In genomic region chr6:108234536-108234935, GRCm38 (mm10) we compare ENCODE assay signal across 12 mouse cellular contexts. TPM values are rescaled to one million over a fixed set of nuclear protein-coding genes. Genes with fewer than 3 reads are reported as not detected.
A peak's percentile ranks its signal among the peaks of the same experiment; 100 is the strongest.
DNase-seq lines count a peak whose midpoint lies in the region; ATAC-seq and TF ChIP-seq lines count a peak whose summit lies in the region.
"Had no signal": no experiment of that assay in that cellular context is flagged by ENCODE, and none has a peak within 500 bp of the region (broad histone marks: within the 10 kb centered on the region; RNA-seq: fewer than 3 reads in every experiment).

No protein-coding gene starts in this region.

- H3K27me3 ChIP-seq in forebrain, embryonic 10.5 days (ENCODE audit: poor library complexity, severe bottlenecking) = no peaks in the 10 kb centered on the region
- H3K27me3 ChIP-seq in forebrain, postnatal 0 days (ENCODE audit: insufficient read depth, low read length) = no peaks in the 10 kb centered on the region
- no peaks in the 10 kb centered on the region for H3K27me3 ChIP-seq in lung, embryonic 14.5 days (ENCODE audit: insufficient read depth, low read length)
- H3K27me3 ChIP-seq in kidney, embryonic 15.5 days = no peaks in the 10 kb centered on the region
- H3K27me3 ChIP-seq in midbrain, embryonic 11.5 days (ENCODE audit: control insufficient read depth, insufficient read depth, low read length) = no peaks in the 10 kb centered on the region

- DNase-seq in forebrain, embryonic 10.5 days (ENCODE audit: extremely low spot score, low spot score) = no peak
- DNase-seq in forebrain, postnatal 0 days = no peak
- no peak for DNase-seq in lung, embryonic 14.5 days
- DNase-seq in lung, adult 18-20 months = no peak
- no peak for DNase-seq in midbrain, embryonic 11.5 days (ENCODE audit: low spot score, missing footprints)
- DNase-seq in ovary, postnatal 14 days (ENCODE audit: low spot score) = no peak
- DNase-seq in spleen, adult 12 weeks (ENCODE audit: low spot score) = no peak
- DNase-seq: cerebellum, adult 2 months; lung, adult 2 months had no signal

- no peak for ATAC-seq in forebrain, postnatal 0 days
- ATAC-seq in lung, embryonic 14.5 days (ENCODE audit: insufficient read depth) = no peak
- no peak for ATAC-seq in kidney, embryonic 15.5 days (replicated peaks; ENCODE audit: low FRiP score)
- ATAC-seq in midbrain, embryonic 11.5 days (ENCODE audit: low FRiP score) = no peak

- H3K36me3 ChIP-seq in forebrain, embryonic 10.5 days (replicated peaks) = peaks cover 17% of the 10 kb centered on the region
- H3K36me3 ChIP-seq in forebrain, postnatal 0 days (ENCODE audit: insufficient read depth) = no peaks in the 10 kb centered on the region
- H3K36me3 ChIP-seq in lung, embryonic 14.5 days (ENCODE audit: insufficient read depth) = no peaks in the 10 kb centered on the region
- peaks cover 8% of the 10 kb centered on the region; the same call in 1 of the 2 replicates for H3K36me3 ChIP-seq in kidney, embryonic 15.5 days
- no peaks in the 10 kb centered on the region for H3K36me3 ChIP-seq in midbrain, embryonic 11.5 days (ENCODE audit: control insufficient read depth, insufficient read depth, low read length)

- no peak for TF ChIP-seq CTCF in forebrain, postnatal 0 days (IDR thresholded peaks at IDR 0.05; ENCODE audit: low read depth)
- TF ChIP-seq CTCF in lung, embryonic 14.5 days (IDR thresholded peaks at IDR 0.05; ENCODE audit: low read depth) = no peak

- 79% methylated on average over 6 of the region's 6 CpGs for WGBS in forebrain, embryonic 10.5 days
- 89% methylated on average over 6 of the region's 6 CpGs for WGBS in forebrain, postnatal 0 days
- WGBS in lung, embryonic 14.5 days = 62% methylated on average over 6 of the region's 6 CpGs
- WGBS in kidney, embryonic 15.5 days = 66% methylated on average over 6 of the region's 6 CpGs
- WGBS in midbrain, embryonic 11.5 days = 78% methylated on average over 6 of the region's 6 CpGs

- H3K4me3 ChIP-seq in forebrain, embryonic 10.5 days = no peak overlapping the region
- no peak overlapping the region for H3K4me3 ChIP-seq in forebrain, postnatal 0 days (ENCODE audit: low read depth, low read length)
- H3K4me3 ChIP-seq in lung, embryonic 14.5 days (ENCODE audit: low read depth, low read length) = no peak overlapping the region
- H3K4me3 ChIP-seq in kidney, embryonic 15.5 days (replicated peaks) = no peak overlapping the region
- H3K4me3 ChIP-seq in midbrain, embryonic 11.5 days (ENCODE audit: low read depth, low read length) = no peak overlapping the region
- H3K4me3 ChIP-seq: hindbrain, embryonic 10.5 days had no signal

- H3K4me2 ChIP-seq in forebrain, postnatal 0 days (ENCODE audit: low read depth) = no peak overlapping the region
- H3K4me2 ChIP-seq in lung, embryonic 14.5 days = no peak overlapping the region
- no peak overlapping the region for H3K4me2 ChIP-seq in kidney, embryonic 15.5 days
- H3K4me2 ChIP-seq in midbrain, embryonic 11.5 days = no peak overlapping the region

- H3K27ac ChIP-seq in forebrain, embryonic 10.5 days = peak overlapping the region; percentile 30; the same call in 1 of the 2 replicates
- no peak overlapping the region for H3K27ac ChIP-seq in forebrain, postnatal 0 days (ENCODE audit: low read depth, low read length)
- 0 out of 2 replicates have a peak overlapping the region, but pooled peaks have one; percentile 38 for H3K27ac ChIP-seq in lung, embryonic 14.5 days (ENCODE audit: low read depth)
- peak overlapping the region; percentile 46 for H3K27ac ChIP-seq in kidney, embryonic 15.5 days
- no peak overlapping the region for H3K27ac ChIP-seq in midbrain, embryonic 11.5 days (ENCODE audit: low read depth, low read length)
- H3K27ac ChIP-seq: hindbrain, embryonic 10.5 days had no signal

- H3K4me1 ChIP-seq in forebrain, embryonic 10.5 days = peaks cover 76% of the 10 kb centered on the region
- H3K4me1 ChIP-seq in forebrain, postnatal 0 days (ENCODE audit: insufficient read depth) = peaks cover 27% of the 10 kb centered on the region
- H3K4me1 ChIP-seq in lung, embryonic 14.5 days (ENCODE audit: insufficient read depth) = peaks cover 21% of the 10 kb centered on the region
- peaks cover 62% of the 10 kb centered on the region for H3K4me1 ChIP-seq in kidney, embryonic 15.5 days
- no peaks in the 10 kb centered on the region for H3K4me1 ChIP-seq in midbrain, embryonic 11.5 days (ENCODE audit: control insufficient read depth, insufficient read depth, low read length)

- no peaks in the 10 kb centered on the region for H3K9me3 ChIP-seq in forebrain, embryonic 10.5 days
- H3K9me3 ChIP-seq in forebrain, postnatal 0 days (ENCODE audit: low read length) = no peaks in the 10 kb centered on the region
- H3K9me3 ChIP-seq in lung, embryonic 14.5 days (ENCODE audit: low read depth, low read length) = no peaks in the 10 kb centered on the region
- no peaks in the 10 kb centered on the region for H3K9me3 ChIP-seq in kidney, embryonic 15.5 days (replicated peaks)
- no peaks in the 10 kb centered on the region for H3K9me3 ChIP-seq in midbrain, embryonic 11.5 days (ENCODE audit: control insufficient read depth, low read length)
- H3K9me3 ChIP-seq: G1E; hindbrain, embryonic 10.5 days had no signal

- no peak overlapping the region for H3K9ac ChIP-seq in forebrain, postnatal 0 days
- H3K9ac ChIP-seq in lung, embryonic 14.5 days = no peak overlapping the region
- H3K9ac ChIP-seq in kidney, embryonic 15.5 days = no peak overlapping the region
- H3K9ac ChIP-seq in midbrain, embryonic 11.5 days (ENCODE audit: low read length) = no peak overlapping the region

RNA-seq across cellular contexts. Expression of gene Itpr1, which starts 21.6 kb away (rescaled TPM):
- 11.6 and 11.9 TPM in 2 replicates for polyA plus RNA-seq in forebrain, embryonic 10.5 days (2016; fragmentation: Nextera tagmentation; extraction: Ambion mirVana)
- total RNA-seq in forebrain, postnatal 0 days (2014; rRNA removed) = 39.6 and 46.7 TPM in 2 replicates
- 4.0 and 5.5 TPM in 2 replicates for polyA plus RNA-seq in forebrain, postnatal 0 days (2015; fragmentation: Nextera tagmentation; extraction: Ambion mirVana)
- polyA plus RNA-seq in lung, embryonic 14.5 days (2014; fragmentation: Nextera tagmentation; extraction: Ambion mirVana) = 15.7 and 17.0 TPM in 2 replicates
- 18.6 and 19.4 TPM in 2 replicates for polyA plus RNA-seq in kidney, embryonic 15.5 days (2015; fragmentation: Nextera tagmentation; extraction: Ambion mirVana)
- polyA plus RNA-seq in midbrain, embryonic 11.5 days (2014; fragmentation: Nextera tagmentation; extraction: Ambion mirVana) = 5.2 and 5.4 TPM in 2 replicates

RNA-seq across cellular contexts. Expression of gene Sumf1, which starts 49.2 kb away (rescaled TPM):
- polyA plus RNA-seq in forebrain, embryonic 10.5 days (2016; fragmentation: Nextera tagmentation; extraction: Ambion mirVana) = 12.8 and 13.0 TPM in 2 replicates
- 15.7 and 18.3 TPM in 2 replicates for total RNA-seq in forebrain, postnatal 0 days (2014; rRNA removed)
- polyA plus RNA-seq in forebrain, postnatal 0 days (2015; fragmentation: Nextera tagmentation; extraction: Ambion mirVana) = 7.7 and 11.6 TPM in 2 replicates
- polyA plus RNA-seq in lung, embryonic 14.5 days (2014; fragmentation: Nextera tagmentation; extraction: Ambion mirVana) = 28.0 and 28.4 TPM in 2 replicates
- polyA plus RNA-seq in kidney, embryonic 15.5 days (2015; fragmentation: Nextera tagmentation; extraction: Ambion mirVana) = 25.3 and 26.0 TPM in 2 replicates
- 14.0 and 15.4 TPM in 2 replicates for polyA plus RNA-seq in midbrain, embryonic 11.5 days (2014; fragmentation: Nextera tagmentation; extraction: Ambion mirVana)

Comparison
In these comparisons a context has a peak if more than half of its experiments do, and no peak if none do; other contexts are left out.
1. H3K27ac ChIP-seq: peak in forebrain, embryonic 10.5 days (single experiment), lung, embryonic 14.5 days (single experiment) and kidney, embryonic 15.5 days (single experiment); none in forebrain, postnatal 0 days (single experiment) and midbrain, embryonic 11.5 days (single experiment).